Mouse (Mus musculus) liver, embryonic 14.5 days (tissue): ENCODE measurements around the gene Strn4.

Experiments
- CTCF ChIP-seq: IDR thresholded peaks from 2 replicates; pipeline ENCODE4 v1.5.1; 2016; ENCODE audit warnings: antibody characterized with exemption, low read depth, control low read depth
- EP300 ChIP-seq: IDR thresholded peaks from 2 replicates; pipeline ENCODE4 v1.6.1; 2016; ENCODE audit warnings: antibody characterized with exemption, low read depth

DNA sequence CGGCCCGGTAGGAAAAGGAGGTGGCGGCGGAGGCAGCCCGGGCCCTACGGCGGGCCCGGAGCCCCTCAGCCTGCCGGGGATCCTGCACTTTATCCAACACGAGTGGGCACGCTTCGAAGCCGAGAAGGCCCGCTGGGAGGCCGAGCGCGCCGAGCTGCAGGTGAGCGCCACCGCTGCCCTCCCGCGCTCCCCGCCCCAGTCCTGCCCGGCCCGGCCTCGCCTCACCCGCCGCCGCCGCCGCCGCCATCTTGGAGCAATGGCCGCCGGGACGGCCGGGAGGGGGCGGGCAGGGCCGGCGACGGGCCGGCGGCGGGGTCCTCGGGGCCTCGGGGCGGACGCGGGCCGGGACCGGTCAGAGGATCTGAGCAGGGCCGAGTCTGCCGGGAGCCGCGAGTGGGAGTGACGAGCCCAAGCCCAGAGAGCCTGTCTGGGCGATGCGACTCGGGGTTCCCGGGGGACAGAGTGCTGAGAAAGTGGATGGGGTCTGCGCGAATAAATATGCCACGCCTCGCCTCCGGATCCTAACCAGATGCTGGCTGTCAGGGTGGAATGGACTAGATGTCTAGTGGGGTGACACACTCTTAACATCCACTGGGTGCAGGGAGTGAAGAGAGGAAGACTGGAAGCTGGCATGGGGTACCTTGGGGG is 910 bp downstream of the Strn4 start, which contains the start of gene Fkrp:
- TF ChIP-seq EP300: no peak
- TF ChIP-seq CTCF: peak; percentile 7; the same call in 1 of the 2 replicates
